In genomic region chr4:152339293-152339790, GRCm38 (mm10) we compare ENCODE assay signal across 9 mouse cellular contexts. TPM values are rescaled to one million over a fixed set of nuclear protein-coding genes. Genes with fewer than 3 reads are reported as not detected.
DNase-seq lines count a peak whose midpoint lies in the region; ATAC-seq and TF ChIP-seq lines count a peak whose summit lies in the region.
"Had no signal": no experiment of that assay in that cellular context is flagged by ENCODE, and none has a peak within 500 bp of the region (broad histone marks: within the 10 kb centered on the region; RNA-seq: fewer than 3 reads in every experiment).

No protein-coding gene starts in this region.

- peak overlapping the region; percentile 55 for H3K4me3 ChIP-seq in heart, embryonic 11.5 days (ENCODE audit: low read depth, low read length)
- peak overlapping the region; percentile 73 for H3K4me3 ChIP-seq in testis, adult 2 months (ENCODE audit: control insufficient read depth, low read depth, low read length)
- H3K4me3 ChIP-seq in liver, embryonic 13.5 days (replicated peaks), result peak overlapping the region; percentile 41

- 5% methylated on average over 20 of the region's 26 CpGs for WGBS in heart, embryonic 11.5 days (ENCODE audit: insufficient replicate concordance)
- 8% methylated on average over 15 of the region's 26 CpGs for WGBS in liver, embryonic 13.5 days (ENCODE audit: insufficient replicate concordance)

- H3K4me2 ChIP-seq in heart, embryonic 11.5 days, result peak overlapping the region; percentile 97
- peak overlapping the region; percentile 61 for H3K4me2 ChIP-seq in liver, embryonic 13.5 days

- H3K9ac ChIP-seq in heart, embryonic 11.5 days (ENCODE audit: low read depth, low read length), result no peak overlapping the region
- no peak overlapping the region for H3K9ac ChIP-seq in liver, embryonic 13.5 days

- H3K36me3 ChIP-seq in heart, embryonic 11.5 days (ENCODE audit: control insufficient read depth, insufficient read depth, low read length), result peaks cover 8% of the 10 kb centered on the region
- H3K36me3 ChIP-seq in testis, adult 2 months (ENCODE audit: control insufficient read depth, insufficient read depth, low read length), result no peaks in the 10 kb centered on the region
- peaks cover 15% of the 10 kb centered on the region for H3K36me3 ChIP-seq in liver, embryonic 13.5 days

- ATAC-seq in heart, embryonic 11.5 days (replicated peaks; ENCODE audit: insufficient number of reproducible peaks, low FRiP score, low TSS enrichment), result no peak
- ATAC-seq in liver, embryonic 13.5 days (ENCODE audit: low read depth), result no peak
- no peak for ATAC-seq in erythroid progenitor cell, adult 5-6 weeks (replicated peaks; ENCODE audit: low FRiP score, poor library complexity, severe bottlenecking)

- no peak overlapping the region for H3K27ac ChIP-seq in heart, embryonic 11.5 days (ENCODE audit: low read depth, low read length)
- H3K27ac ChIP-seq in testis, adult 2 months (ENCODE audit: control insufficient read depth, insufficient read depth, low read depth, low read length), result peak overlapping the region; percentile 23; the same call in 1 of the 2 replicates
- no peak overlapping the region for H3K27ac ChIP-seq in liver, embryonic 13.5 days

- TF ChIP-seq POLR2A in testis, adult 2 months (IDR thresholded peaks at IDR 0.05; ENCODE audit: control insufficient read depth, low read depth, low read length), result no peak; the same call in 1 of the 2 replicates

- H3K27me3 ChIP-seq in heart, embryonic 11.5 days (ENCODE audit: control insufficient read depth, insufficient read depth, low read length), result peaks cover 77% of the 10 kb centered on the region
- H3K27me3 ChIP-seq in testis, adult 2 months (ENCODE audit: control insufficient read depth, insufficient read depth, low read length), result no peaks in the 10 kb centered on the region; the same call in 1 of the 2 replicates
- H3K27me3 ChIP-seq in liver, embryonic 13.5 days, result peaks cover 84% of the 10 kb centered on the region

- DNase-seq in heart, adult 11 months, result no peak
- no peak for DNase-seq in testis, postnatal 14 days (ENCODE audit: low spot score)
- DNase-seq in liver, embryonic 13.5 days, result no peak
- no peak for DNase-seq in embryo, embryonic 10.5 days (ENCODE audit: low spot score)
- no peak for DNase-seq in T-cell, adult 2 months (ENCODE audit: low spot score)
- DNase-seq: adrenal gland, postnatal 14 days had no signal

- no peaks in the 10 kb centered on the region for H3K9me3 ChIP-seq in heart, embryonic 11.5 days (replicated peaks; ENCODE audit: control insufficient read depth, low read length)
- no peaks in the 10 kb centered on the region for H3K9me3 ChIP-seq in liver, embryonic 13.5 days (replicated peaks)

- peaks cover 13% of the 10 kb centered on the region for H3K4me1 ChIP-seq in heart, embryonic 11.5 days (ENCODE audit: control insufficient read depth, insufficient read depth, low read length)
- peaks cover 19% of the 10 kb centered on the region for H3K4me1 ChIP-seq in testis, adult 2 months (ENCODE audit: control insufficient read depth, insufficient read depth, low read length)
- peaks cover 14% of the 10 kb centered on the region for H3K4me1 ChIP-seq in liver, embryonic 13.5 days (replicated peaks)

- no peak for TF ChIP-seq CTCF in testis, adult 2 months (IDR thresholded peaks at IDR 0.05; ENCODE audit: control insufficient read depth, insufficient read depth, insufficient replicate concordance, low read depth, low read length)

RNA-seq across cellular contexts. Expression of gene Chd5, which starts 0.9 kb away (rescaled TPM):
- 0.04 and 0.07 TPM in 2 replicates for polyA plus RNA-seq in heart, embryonic 11.5 days (2014; fragmentation: Nextera tagmentation; extraction: Ambion mirVana)
- 87.3 and 88.7 TPM in 2 replicates for polyA plus RNA-seq in testis, adult 2 months (2012; rRNA removed)
- 0.21 and 0.52 TPM in 2 replicates for polyA plus RNA-seq in liver, embryonic 13.5 days (2015; fragmentation: Nextera tagmentation; extraction: Ambion mirVana)
- total RNA-seq in erythroid progenitor cell, adult 5-6 weeks (2015; ENCODE audit: low replicate concordance), result not detected in 2 replicates
- total RNA-seq in erythroid progenitor cell, adult 5-6 weeks (2017; ENCODE audit: low replicate concordance), result not detected in 2 replicates

RNA-seq across cellular contexts. Expression of gene Rpl22, which starts 13.8 kb away (rescaled TPM):
- 285 and 300 TPM in 2 replicates for polyA plus RNA-seq in heart, embryonic 11.5 days (2014; fragmentation: Nextera tagmentation; extraction: Ambion mirVana)
- 47.5 and 49.7 TPM in 2 replicates for polyA plus RNA-seq in testis, adult 2 months (2012; rRNA removed)
- 353 and 381 TPM in 2 replicates for polyA plus RNA-seq in liver, embryonic 13.5 days (2015; fragmentation: Nextera tagmentation; extraction: Ambion mirVana)
- total RNA-seq in erythroid progenitor cell, adult 5-6 weeks (2015; ENCODE audit: low replicate concordance), result 429 and 481 TPM in 2 replicates
- 506 and 514 TPM in 2 replicates for total RNA-seq in erythroid progenitor cell, adult 5-6 weeks (2017; ENCODE audit: low replicate concordance)

RNA-seq across cellular contexts. Expression of gene Rnf207, which starts 20.5 kb away (rescaled TPM):
- 27.4 and 27.5 TPM in 2 replicates for polyA plus RNA-seq in heart, embryonic 11.5 days (2014; fragmentation: Nextera tagmentation; extraction: Ambion mirVana)
- polyA plus RNA-seq in testis, adult 2 months (2012; rRNA removed), result 0.22 and 0.43 TPM in 2 replicates
- 0.27 and 0.31 TPM in 2 replicates for polyA plus RNA-seq in liver, embryonic 13.5 days (2015; fragmentation: Nextera tagmentation; extraction: Ambion mirVana)
- not detected in 2 replicates for total RNA-seq in erythroid progenitor cell, adult 5-6 weeks (2015; ENCODE audit: low replicate concordance)
- total RNA-seq in erythroid progenitor cell, adult 5-6 weeks (2017; ENCODE audit: low replicate concordance), result not detected in 2 replicates

RNA-seq across cellular contexts. Expression of gene Icmt, which starts 42.3 kb away (rescaled TPM):
- 15.9 and 22.6 TPM in 2 replicates for polyA plus RNA-seq in heart, embryonic 11.5 days (2014; fragmentation: Nextera tagmentation; extraction: Ambion mirVana)
- polyA plus RNA-seq in testis, adult 2 months (2012; rRNA removed), result 50.9 and 51.6 TPM in 2 replicates
- polyA plus RNA-seq in liver, embryonic 13.5 days (2015; fragmentation: Nextera tagmentation; extraction: Ambion mirVana), result 7.9 and 8.6 TPM in 2 replicates
- 8.0 and 24.5 TPM in 2 replicates for total RNA-seq in erythroid progenitor cell, adult 5-6 weeks (2015; ENCODE audit: low replicate concordance)
- total RNA-seq in erythroid progenitor cell, adult 5-6 weeks (2017; ENCODE audit: low replicate concordance), result 14.2 TPM in 2 replicates

RNA-seq across cellular contexts. Expression of gene Hes3, which starts 47.9 kb away (rescaled TPM):
- polyA plus RNA-seq in heart, embryonic 11.5 days (2014; fragmentation: Nextera tagmentation; extraction: Ambion mirVana), result not detected in 2 replicates
- 1.5 and 1.6 TPM in 2 replicates for polyA plus RNA-seq in testis, adult 2 months (2012; rRNA removed)
- not detected in 2 replicates for polyA plus RNA-seq in liver, embryonic 13.5 days (2015; fragmentation: Nextera tagmentation; extraction: Ambion mirVana)
- total RNA-seq in erythroid progenitor cell, adult 5-6 weeks (2015; ENCODE audit: low replicate concordance), result not detected in 2 replicates
- not detected in 2 replicates for total RNA-seq in erythroid progenitor cell, adult 5-6 weeks (2017; ENCODE audit: low replicate concordance)
- total RNA-seq: adrenal gland, postnatal 14 days had no signal

Comparison
In these comparisons a context has a peak if more than half of its experiments do, and no peak if none do; other contexts are left out.
1. RNA of gene Chd5, which starts 0.9 kb away (polyA plus RNA-seq): 87.3 to 88.7 TPM in testis, adult 2 months; 0.21 to 0.52 TPM in liver, embryonic 13.5 days and 0.04 to 0.07 TPM in heart, embryonic 11.5 days; every median in the first group is over 10 times any median in the second.
2. RNA of gene Rnf207, which starts 20.5 kb away (polyA plus RNA-seq): 27.4 to 27.5 TPM in heart, embryonic 11.5 days; 0.27 to 0.31 TPM in liver, embryonic 13.5 days and 0.22 to 0.43 TPM in testis, adult 2 months; every median in the first group is over 10 times any median in the second.
3. Peak in every context shown above with its lines, with median percentiles within 50 percentile points of each other: H3K4me3 ChIP-seq.